Mouse (Mus musculus): Measurements from ENCODE around the gene Abcf2.

DNA sequence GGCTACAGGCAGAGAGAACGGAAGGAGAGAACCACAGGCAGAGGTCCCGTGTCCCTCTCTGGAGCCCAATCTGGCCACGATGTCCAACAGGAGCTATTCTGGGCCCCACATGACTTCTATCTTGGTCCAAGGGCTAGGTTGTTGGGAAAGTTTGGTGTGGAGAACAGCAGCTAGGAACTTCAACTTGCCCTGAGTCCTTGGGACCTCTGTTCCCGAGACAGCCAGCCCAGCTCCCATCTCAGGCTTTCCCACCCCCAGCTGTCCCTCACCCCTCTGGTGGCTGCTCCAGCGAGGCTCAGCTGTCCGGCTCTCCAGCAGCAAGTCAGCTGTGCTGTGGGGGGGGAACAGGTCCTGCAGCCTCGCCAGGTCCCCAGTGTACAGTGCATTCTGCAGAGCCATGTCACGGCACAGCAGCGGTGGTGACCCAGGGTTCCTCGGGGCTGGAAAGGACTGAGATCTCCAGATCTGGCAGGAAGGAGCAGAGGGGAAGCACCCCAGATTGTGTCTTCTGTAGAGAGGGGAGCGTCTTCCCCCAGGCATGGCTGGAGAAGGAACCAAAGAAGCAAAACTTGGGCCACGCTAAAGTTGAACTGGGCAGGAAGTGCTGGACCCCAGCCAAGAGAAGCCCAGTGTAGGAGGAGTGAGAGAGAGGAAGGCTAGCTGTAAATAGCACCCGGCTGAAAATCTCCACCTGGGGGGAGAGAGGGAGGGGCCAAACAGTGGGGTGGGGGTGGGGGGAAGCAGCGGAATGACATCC is 36.7 kb downstream of the Abcf2 start, which contains the start of gene Asb10:
- TF ChIP-seq CTCF (IDR thresholded peaks at IDR 0.05; ENCODE audit: control insufficient read depth, insufficient read depth, insufficient read length) (no peak), USF1 (IDR thresholded peaks at IDR 0.05; ENCODE audit: low read depth) (no peak), MAX (IDR thresholded peaks at IDR 0.05) (no peak)

Measured in C2C12 (cell line).